Mouse (Mus musculus) hindbrain, postnatal 0 days (tissue): ENCODE data around the gene Grcc10. TPM values are rescaled to one million over a fixed set of nuclear protein-coding genes. Genes with fewer than 3 reads are reported as not detected.

Experiments
- ATAC-seq: fragments of 200-750 bp; cut with Nextera tagmentation; 2 replicates; pipeline ENCODE4 v1.8.0; 2017; ENCODE audit warnings: mild to moderate bottlenecking, moderate TSS enrichment, moderate library complexity
- DNase-seq: peaks from one replicate; pipeline ENCODE4 v3.0.0-alpha.2; 2015; ENCODE audit warnings: low spot score
- H3K27ac ChIP-seq: fragments of 300-500 bp; sonication (generic); 2 replicates; pipeline ENCODE4 v1.5.1; 2014; ENCODE audit warnings: mild to moderate bottlenecking
- H3K27me3 ChIP-seq: fragments of 300-500 bp; sonication (generic); 2 replicates; pipeline ENCODE4 v1.6.1; 2014; ENCODE audit warnings: low read length, mixed read lengths; ENCODE audit not compliant: insufficient read depth
- H3K36me3 ChIP-seq: fragments of 300-500 bp; sonication (generic); 2 replicates; pipeline ENCODE4 v1.6.1; 2014; ENCODE audit warnings: low read length, mixed read lengths; ENCODE audit not compliant: insufficient read depth
- H3K4me1 ChIP-seq: fragments of 300-500 bp; sonication (generic); 2 replicates; pipeline ENCODE4 v1.6.1; 2014; ENCODE audit warnings: antibody characterized with exemption, low read length, mixed read lengths; ENCODE audit not compliant: insufficient read depth
- H3K4me2 ChIP-seq: fragments of 300-500 bp; sonication (generic); 2 replicates; pipeline ENCODE4 v1.6.1; 2014; ENCODE audit warnings: low read depth, mild to moderate bottlenecking, low read length, moderate library complexity, mixed read lengths
- H3K4me3 ChIP-seq: fragments of 300-500 bp; sonication (generic); 2 replicates; pipeline ENCODE4 v1.5.1; 2014; ENCODE audit warnings: low read length
- H3K9ac ChIP-seq: fragments of 300-500 bp; sonication (generic); replicated peaks from 2 replicates; pipeline ENCODE4 v1.6.1; 2014; ENCODE audit warnings: mild to moderate bottlenecking, low read length, moderate library complexity, mixed read lengths
- H3K9me3 ChIP-seq: fragments of 300-500 bp; sonication (generic); 2 replicates; pipeline ENCODE4 v1.6.1; 2016; ENCODE audit warnings: low read length, mixed read lengths
- CTCF ChIP-seq: IDR thresholded peaks from 2 replicates; pipeline ENCODE4 v1.5.1; 2016; ENCODE audit warnings: antibody characterized with exemption, control low read depth, low read depth
- WGBS: fragments of 180-500 bp; shearing (Covaris S2); extraction: QIAGEN DNeasy Blood & Tissue Kit; methylation state at CpG from one replicate; pipeline ENCODE4 v1.1.7; 2014; 5-methylcytosine and 5-hydroxymethylcytosine counted together
- polyA plus RNA-seq: library from polyadenylated mRNA; unstranded; fragments of >200 nt; fragmentation: Nextera tagmentation; extraction: Ambion mirVana; gene quantifications from 2 replicates; pipeline ENCODE4 v1.2.1, GENCODE M21; 2015
- total RNA-seq: library from RNA; depleted of rRNA; stranded (reverse); fragments of >200 nt; gene quantifications from 2 replicates; pipeline ENCODE4 v1.2.3, GENCODE M21; 2014

Gene Grcc10
- total and polyA plus RNA-seq, 2 experiments from 2014 or later = 212 to 643 TPM

GRCm38 (mm10) chr6:124734417-124734816 is 6.8 kb downstream of the Grcc10 start:
- no peak overlapping the region for H3K9ac ChIP-seq
- ATAC-seq = no peak
- WGBS = 92% methylated on average over 3 of the region's 3 CpGs

GRCm38 (mm10) chr6:124732476-124733370 is 8.5 kb downstream of the Grcc10 start:
- H3K27me3 ChIP-seq = no peaks in the 10 kb centered on the region
- H3K36me3 ChIP-seq = no peaks in the 10 kb centered on the region
- H3K4me3 ChIP-seq = no peak overlapping the region
- DNase-seq (no peak), ATAC-seq (no peak)
- WGBS = 52% methylated on average over 19 of the region's 19 CpGs
- no peak overlapping the region for H3K27ac ChIP-seq
- H3K4me2 ChIP-seq = no peak overlapping the region
- H3K9ac ChIP-seq = no peak overlapping the region
- H3K9me3 ChIP-seq = no peaks in the 10 kb centered on the region
- TF ChIP-seq CTCF = no peak
- H3K4me1 ChIP-seq = no peaks in the 10 kb centered on the region

More at GRCm38 (mm10) chr6:124734417-124734816, 6.8 kb downstream of the Grcc10 start:
- Histone ChIP-seq H3K9me3 (no peaks in the 10 kb centered on the region), H3K4me2 (no peak overlapping the region), H3K4me3 (no peak overlapping the region), H3K36me3 (no peaks in the 10 kb centered on the region), H3K4me1 (no peaks in the 10 kb centered on the region; the same call in none of the 2 replicates), H3K27me3 (no peaks in the 10 kb centered on the region), H3K27ac (no peak overlapping the region)
- no peak for DNase-seq
- no peak for TF ChIP-seq CTCF

GRCm38 (mm10) chr6:124731038-124731437 is 10.1 kb downstream of the Grcc10 start:
- Histone ChIP-seq H3K4me2 (no peak overlapping the region), H3K27ac (no peak overlapping the region), H3K4me3 (no peak overlapping the region), H3K27me3 (no peaks in the 10 kb centered on the region), H3K4me1 (no peaks in the 10 kb centered on the region), H3K9me3 (no peaks in the 10 kb centered on the region), H3K9ac (no peak overlapping the region), H3K36me3 (no peaks in the 10 kb centered on the region)
- TF ChIP-seq CTCF = no peak
- 89% methylated on average over 7 of the region's 7 CpGs for WGBS
- no peak for ATAC-seq
- DNase-seq = no peak

- WGBS = 90% methylated on average over 8 of the region's 8 CpGs
- H3K27me3 ChIP-seq = no peaks in the 10 kb centered on the region
- DNase-seq (no peak), ATAC-seq (no peak)
- H3K4me3 ChIP-seq = no peak overlapping the region
- no peaks in the 10 kb centered on the region for H3K9me3 ChIP-seq
- no peak overlapping the region for H3K9ac ChIP-seq
- no peaks in the 10 kb centered on the region for H3K4me1 ChIP-seq
- H3K4me2 ChIP-seq = no peak overlapping the region
- TF ChIP-seq CTCF = no peak
- H3K36me3 ChIP-seq = no peaks in the 10 kb centered on the region
- no peak overlapping the region for H3K27ac ChIP-seq
Observed at GRCm38 (mm10) chr6:124729850-124730705, 11.1 kb downstream of the Grcc10 start.

- Histone ChIP-seq H3K4me3 (no peak overlapping the region), H3K9ac (no peak overlapping the region), H3K36me3 (no peaks in the 10 kb centered on the region), H3K27ac (no peak overlapping the region), H3K9me3 (no peaks in the 10 kb centered on the region), H3K4me1 (no peaks in the 10 kb centered on the region), H3K4me2 (no peak overlapping the region), H3K27me3 (no peaks in the 10 kb centered on the region)
- DNase-seq = no peak
- no peak for ATAC-seq
- no peak for TF ChIP-seq CTCF
- WGBS = 89% methylated on average over 10 of the region's 10 CpGs
Observed at GRCm38 (mm10) chr6:124728621-124729020, 12.6 kb downstream of the Grcc10 start.

- ATAC-seq (no peak), DNase-seq (no peak)
- H3K4me1 ChIP-seq = no peaks in the 10 kb centered on the region
- no peak overlapping the region for H3K4me2 ChIP-seq
- WGBS = 88% methylated on average over 10 of the region's 10 CpGs
- H3K27me3 ChIP-seq = no peaks in the 10 kb centered on the region
- H3K9me3 ChIP-seq = no peaks in the 10 kb centered on the region
- H3K27ac ChIP-seq = no peak overlapping the region
- no peak overlapping the region for H3K9ac ChIP-seq
- no peak for TF ChIP-seq CTCF
- H3K4me3 ChIP-seq = no peak overlapping the region
- H3K36me3 ChIP-seq = no peaks in the 10 kb centered on the region
Observed at GRCm38 (mm10) chr6:124724472-124724871, 16.7 kb downstream of the Grcc10 start.
